Mouse (Mus musculus) spleen, embryonic (tissue): ENCODE results near the gene Serpinf1.

Experiments used
- CTCF ChIA-PET: fragments of 350-600 bp; sonication (Branson Sonifier 250); formaldehyde crosslinking; loops from one replicate; lab custom pipeline; 2022; lab: Charles Lee

Serpinf1 gene

GRCm38 (mm10) chr11:75377125-75377524 is 45.4 kb downstream of the Serpinf1 start:
- CTCF ChIA-PET: no interaction called here
